Mouse (Mus musculus): ENCODE measurements around the gene Fam228b.

GRCm38 (mm10) chr12:4706901-4707300 lies 62.2 kb downstream of the Fam228b start:
- TF ChIP-seq CTCF (IDR thresholded peaks at IDR 0.05; ENCODE audit: extremely low read depth, insufficient read length, insufficient replicate concordance, low read depth, low read length): no peak
- TF ChIP-seq POLR2A (IDR thresholded peaks at IDR 0.05; ENCODE audit: low read depth, low read length): no peak

All from small intestine, adult 2 months (tissue).